Mouse (Mus musculus) cortical plate, adult 2 months (tissue): ENCODE data around the gene Terf2. TPM values are rescaled to one million over a fixed set of nuclear protein-coding genes. Genes with fewer than 3 reads are reported as not detected.

Experiments
- H3K27ac ChIP-seq: fragments of 200-500 bp; 2 replicates; pipeline ENCODE4 v1.5.1; 2012; ENCODE audit warnings: low read length, control low read depth, inconsistent platforms; ENCODE audit not compliant: insufficient read depth
- H3K4me1 ChIP-seq: fragments of 200-500 bp; 2 replicates; pipeline ENCODE4 v1.6.1; 2011; ENCODE audit warnings: low read length; ENCODE audit not compliant: control insufficient read depth, insufficient read depth
- H3K4me3 ChIP-seq: fragments of 200-500 bp; 2 replicates; pipeline ENCODE4 v1.5.1; 2011; ENCODE audit warnings: mild to moderate bottlenecking, low read length, control low read depth; ENCODE audit not compliant: insufficient read depth
- CTCF ChIP-seq: fragments of 200-500 bp; IDR thresholded peaks from 2 replicates; pipeline ENCODE4 v1.5.1; 2011; ENCODE audit warnings: mild to moderate bottlenecking, control low read depth, low read length; ENCODE audit not compliant: insufficient read depth; ENCODE audit errors: extremely low read depth
- POLR2A ChIP-seq: fragments of 200-500 bp; IDR thresholded peaks from 2 replicates; pipeline ENCODE4 v1.6.1; 2011; ENCODE audit warnings: mild to moderate bottlenecking, low read length, control low read depth; ENCODE audit not compliant: insufficient read depth; ENCODE audit errors: extremely low read depth
- polyA plus RNA-seq: library from polyadenylated mRNA; depleted of rRNA; stranded (reverse); fragments of >200 nt; gene quantifications from 2 replicates; pipeline ENCODE4 v1.2.3, GENCODE M21; 2012

The Terf2 gene
- polyA plus RNA-seq, 1 experiment, result 33.3 TPM

GRCm38 (mm10) chr8:107062613-107063012 is 33.7 kb downstream of the Terf2 start:
- no peaks in the 10 kb centered on the region for H3K4me1 ChIP-seq
- no peak overlapping the region for H3K4me3 ChIP-seq
- no peak for TF ChIP-seq CTCF
- no peak for TF ChIP-seq POLR2A
- no peak overlapping the region for H3K27ac ChIP-seq

- Histone ChIP-seq H3K27ac (no peak overlapping the region), H3K4me3 (peak overlapping the region; percentile 97), H3K4me1 (peaks cover 2% of the 10 kb centered on the region; the same call in 1 of the 2 replicates)
- no peak for TF ChIP-seq CTCF
- no peak for TF ChIP-seq POLR2A
Measured at GRCm38 (mm10) chr8:107056973-107057369, 39.4 kb downstream of the Terf2 start.

GRCm38 (mm10) chr8:107056076-107056972 is 40.0 kb downstream of the Terf2 start, which contains the start of the genes Cog8 and Nip7:
TSS of gene Cog8 (minus strand) at chr8:107056689.
TSS of gene Nip7 (plus strand) at chr8:107056877.
- TF ChIP-seq POLR2A, result peak; percentile 57; the same call in 1 of the 2 replicates
- no peak for TF ChIP-seq CTCF
- Histone ChIP-seq H3K27ac (peak within 1 kb of the TSS; percentile 70; the same call in 1 of the 2 replicates), H3K4me3 (peak within 1 kb of the TSS; percentile 97), H3K4me1 (peaks cover 2% of the 10 kb centered on the region; the same call in 1 of the 2 replicates)

- TF ChIP-seq POLR2A (no peak), CTCF (no peak)
- H3K4me3 ChIP-seq, result no peak overlapping the region
- H3K27ac ChIP-seq, result no peak overlapping the region
- peaks cover 2% of the 10 kb centered on the region; the same call in 1 of the 2 replicates for H3K4me1 ChIP-seq
Measured at GRCm38 (mm10) chr8:107052046-107052445, 44.3 kb downstream of the Terf2 start.

- no peak overlapping the region for H3K4me3 ChIP-seq
- H3K27ac ChIP-seq, result no peak overlapping the region
- no peak for TF ChIP-seq CTCF
- TF ChIP-seq POLR2A, result no peak
- H3K4me1 ChIP-seq, result 0 out of 2 replicates have a peak, but pooled peaks cover 3% of the 10 kb centered on the region
Measured at GRCm38 (mm10) chr8:107049480-107049879, 46.9 kb downstream of the Terf2 start.

GRCm38 (mm10) chr8:107048061-107048941 is 48.0 kb downstream of the Terf2 start, which contains the start of gene Pdf:
TSS of gene Pdf (minus strand) at chr8:107048614.
- peak; percentile 67 for TF ChIP-seq POLR2A
- TF ChIP-seq CTCF, result no peak
- Histone ChIP-seq H3K27ac (peak within 1 kb of the TSS; percentile 89), H3K4me3 (peak within 1 kb of the TSS; percentile 47)

GRCm38 (mm10) chr8:107046976-107047375 is 49.4 kb downstream of the Terf2 start:
- no peak overlapping the region for H3K27ac ChIP-seq
- 0 out of 2 replicates have a peak, but pooled peaks cover 3% of the 10 kb centered on the region for H3K4me1 ChIP-seq
- no peak overlapping the region; the same call in 1 of the 2 replicates for H3K4me3 ChIP-seq
- TF ChIP-seq POLR2A (no peak), CTCF (no peak)

More at GRCm38 (mm10) chr8:107048061-107048941, 48.0 kb downstream of the Terf2 start, which contains the start of gene Pdf:
- H3K4me1 ChIP-seq, result 0 out of 2 replicates have a peak, but pooled peaks cover 3% of the 10 kb centered on the region

GRCm38 (mm10) chr8:107045478-107045877 is 50.9 kb downstream of the Terf2 start:
- no peak for TF ChIP-seq CTCF
- TF ChIP-seq POLR2A, result no peak
- H3K4me1 ChIP-seq, result 0 out of 2 replicates have a peak, but pooled peaks cover 3% of the 10 kb centered on the region
- H3K4me3 ChIP-seq, result no peak overlapping the region
- no peak overlapping the region for H3K27ac ChIP-seq

GRCm38 (mm10) chr8:107040632-107041031 is 55.7 kb downstream of the Terf2 start:
- H3K27ac ChIP-seq, result no peak overlapping the region
- H3K4me1 ChIP-seq, result no peaks in the 10 kb centered on the region
- H3K4me3 ChIP-seq, result no peak overlapping the region
- TF ChIP-seq CTCF (no peak), POLR2A (no peak)
